Mouse (Mus musculus) G1E (cell line): Measurements from ENCODE around the gene L1cam.

ENCODE experiments used
- CTCF ChIP-seq: IDR thresholded peaks from 2 replicates; pipeline ENCODE4 v1.5.1; 2012; ENCODE audit warnings: low read depth, low read length, inconsistent platforms, mixed read lengths
- POLR2AphosphoS5 ChIP-seq: IDR thresholded peaks from 2 replicates; pipeline ENCODE4 v1.6.1; 2012; ENCODE audit warnings: low read depth, low read length, inconsistent platforms; ENCODE audit not compliant: insufficient replicate concordance

- no peak for TF ChIP-seq CTCF
- no peak for TF ChIP-seq POLR2AphosphoS5
Observed at GRCm38 (mm10) chrX:73918631-73919030, 22.7 kb upstream of the L1cam start.
